Mouse (Mus musculus) myocyte (in vitro differentiated cells): Measurements from ENCODE around the gene Nat9.

Experiments used
- E2F4 ChIP-seq: IDR thresholded peaks from one replicate; pipeline ENCODE4 v1.6.1; 2011; ENCODE audit warnings: mild to moderate bottlenecking, control low read depth, moderate library complexity; ENCODE audit not compliant: insufficient read depth
- MYOD1 ChIP-seq, 3 experiments: IDR thresholded peaks; one replicate each; pipeline ENCODE4 v1.6.1; 2011; ENCODE audit warnings: control low read depth in 2 of 3, low read depth in 2 of 3, mild to moderate bottlenecking in 2 of 3, moderate library complexity in 1 of 3; ENCODE audit not compliant: insufficient read length in 2 of 3, control insufficient read depth in 1 of 3
- POLR2A ChIP-seq: IDR thresholded peaks from one replicate; pipeline ENCODE4 v1.6.1; 2011; ENCODE audit warnings: low read depth, mild to moderate bottlenecking, control low read depth, moderate library complexity; ENCODE audit not compliant: insufficient read length
- USF1 ChIP-seq: IDR thresholded peaks from one replicate; pipeline ENCODE4 v1.6.1; 2011; ENCODE audit warnings: low read depth, mild to moderate bottlenecking, control low read depth, moderate library complexity

DNA sequence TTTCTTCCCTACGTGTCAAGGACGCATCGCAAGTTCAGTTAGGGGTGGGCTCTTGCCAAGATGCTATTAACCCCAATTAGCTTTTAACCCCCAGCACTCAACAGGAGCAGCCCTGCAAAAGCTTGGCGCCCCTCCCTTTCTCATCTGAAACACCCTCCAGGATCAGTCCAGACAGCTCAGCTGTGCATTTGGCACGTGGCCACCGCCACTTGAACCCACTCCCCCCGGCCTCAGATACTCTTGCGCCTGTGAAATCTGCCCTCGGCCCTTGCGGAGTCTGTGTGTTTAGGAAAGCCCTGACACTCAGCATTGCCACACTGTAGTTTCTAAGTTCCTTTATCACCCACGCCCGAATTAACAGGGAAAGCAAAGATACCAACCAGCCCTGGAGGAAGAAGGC lies 34.4 kb upstream of the Nat9 start:
- TF ChIP-seq E2F4 (no peak), POLR2A (no peak), MYOD1 (IDR thresholded peaks at IDR 0.05; ENCODE audit: control insufficient read depth in 1 of 3, insufficient read length in 2 of 3, low read depth in 2 of 3) (no peak), USF1 (no peak)
